Mouse (Mus musculus) forebrain, embryonic 15.5 days (tissue): ENCODE data around the gene Kcnk4. TPM values are rescaled to one million over a fixed set of nuclear protein-coding genes. Genes with fewer than 3 reads are reported as not detected.

Experiments
- ATAC-seq: fragments of 200-750 bp; cut with Nextera tagmentation; replicated peaks from 2 replicates; pipeline ENCODE4 v1.8.0; 2017; ENCODE audit warnings: mild to moderate bottlenecking, moderate TSS enrichment, moderate library complexity
- H3K27ac ChIP-seq: fragments of 300-500 bp; sonication (generic); replicated peaks from 2 replicates; pipeline ENCODE4 v1.5.1; 2015; ENCODE audit warnings: mild to moderate bottlenecking, inconsistent platforms
- H3K27me3 ChIP-seq: fragments of 300-500 bp; sonication (generic); 2 replicates; pipeline ENCODE4 v1.6.1; 2015; ENCODE audit warnings: inconsistent platforms
- H3K36me3 ChIP-seq: fragments of 300-500 bp; sonication (generic); 2 replicates; pipeline ENCODE4 v1.6.1; 2015; ENCODE audit warnings: mild to moderate bottlenecking, inconsistent platforms
- H3K4me1 ChIP-seq: fragments of 300-500 bp; sonication (generic); 2 replicates; pipeline ENCODE4 v1.6.1; 2015; ENCODE audit warnings: inconsistent platforms
- H3K4me2 ChIP-seq: fragments of 300-500 bp; sonication (generic); replicated peaks from 2 replicates; pipeline ENCODE4 v1.6.1; 2015; ENCODE audit warnings: mild to moderate bottlenecking, inconsistent platforms
- H3K4me3 ChIP-seq: fragments of 300-500 bp; sonication (generic); 2 replicates; pipeline ENCODE4 v1.5.1; 2015; ENCODE audit warnings: mild to moderate bottlenecking, inconsistent platforms
- H3K9ac ChIP-seq: fragments of 300-500 bp; sonication (generic); replicated peaks from 2 replicates; pipeline ENCODE4 v1.6.1; 2015; ENCODE audit warnings: mild to moderate bottlenecking, inconsistent platforms
- H3K9me3 ChIP-seq: fragments of 300-500 bp; sonication (generic); 2 replicates; pipeline ENCODE4 v1.6.1; 2016; ENCODE audit warnings: inconsistent platforms
- WGBS: fragments of 180-500 bp; shearing (Covaris S2); methylation state at CpG from one replicate; pipeline ENCODE4 v1.1.7; 2015; ENCODE audit warnings: mixed read lengths; 5-methylcytosine and 5-hydroxymethylcytosine counted together
- polyA plus RNA-seq: library from polyadenylated mRNA; unstranded; fragments of >200 nt; fragmentation: Nextera tagmentation; extraction: Ambion mirVana; gene quantifications from 2 replicates; pipeline ENCODE4 v1.2.1, GENCODE M21; 2015

The Kcnk4 gene
- polyA plus RNA-seq, 1 experiment from 2014 or later, result 1.8 TPM

GRCm38 (mm10) chr19:6941372-6942248, 7.3 kb upstream of the Kcnk4 start, which contains the start of gene Bad:
TSS of gene Bad (plus strand) at chr19:6941861.
- peak within 1 kb of the TSS; percentile 90 for H3K9ac ChIP-seq
- 0 out of 2 replicates have a peak, but pooled peaks cover 4% of the 10 kb centered on the region for H3K36me3 ChIP-seq
- WGBS, result under 1% methylated on average over 83 of the region's 83 CpGs
- H3K27me3 ChIP-seq, result no peaks in the 10 kb centered on the region
- peak within 1 kb of the TSS; percentile 77 for H3K4me3 ChIP-seq
- no peaks in the 10 kb centered on the region for H3K9me3 ChIP-seq
- ATAC-seq, result peak; percentile 86
- peak within 1 kb of the TSS; percentile 93 for H3K4me2 ChIP-seq
- H3K4me1 ChIP-seq, result peaks cover 42% of the 10 kb centered on the region
- H3K27ac ChIP-seq, result peak within 1 kb of the TSS; percentile 91

- peak overlapping the region; percentile 93 for H3K4me2 ChIP-seq
- peak overlapping the region; percentile 77 for H3K4me3 ChIP-seq
- 0 out of 2 replicates have a peak, but pooled peaks cover 3% of the 10 kb centered on the region for H3K36me3 ChIP-seq
- H3K27me3 ChIP-seq, result peaks cover 7% of the 10 kb centered on the region
- WGBS, result 22% methylated on average over 28 of the region's 29 CpGs
- no peaks in the 10 kb centered on the region for H3K9me3 ChIP-seq
- peak overlapping the region; percentile 90 for H3K9ac ChIP-seq
- H3K27ac ChIP-seq, result peak overlapping the region; percentile 91
- H3K4me1 ChIP-seq, result peaks cover 42% of the 10 kb centered on the region
- ATAC-seq, result peak; percentile 34
Observed at GRCm38 (mm10) chr19:6940396-6941351, 6.4 kb upstream of the Kcnk4 start.

- peak overlapping the region; percentile 93; the same call in 1 of the 2 replicates for H3K4me2 ChIP-seq
- H3K36me3 ChIP-seq, result no peaks in the 10 kb centered on the region
- 88% methylated on average over 20 of the region's 20 CpGs for WGBS
- no peak overlapping the region for H3K27ac ChIP-seq
- no peak overlapping the region for H3K9ac ChIP-seq
- H3K27me3 ChIP-seq, result peaks cover 21% of the 10 kb centered on the region
- peak overlapping the region; percentile 77; the same call in 1 of the 2 replicates for H3K4me3 ChIP-seq
- no peak for ATAC-seq
- peaks cover 43% of the 10 kb centered on the region for H3K4me1 ChIP-seq
- H3K9me3 ChIP-seq, result no peaks in the 10 kb centered on the region
Observed at GRCm38 (mm10) chr19:6939106-6940002, 5.0 kb upstream of the Kcnk4 start.

- no peaks in the 10 kb centered on the region for H3K9me3 ChIP-seq
- no peak overlapping the region for H3K4me3 ChIP-seq
- no peak overlapping the region for H3K9ac ChIP-seq
- ATAC-seq, result no peak
- no peak overlapping the region for H3K4me2 ChIP-seq
- peaks cover 50% of the 10 kb centered on the region for H3K4me1 ChIP-seq
- H3K36me3 ChIP-seq, result no peaks in the 10 kb centered on the region
- WGBS, result 79% methylated on average over 16 of the region's 16 CpGs
- peaks cover 36% of the 10 kb centered on the region for H3K27me3 ChIP-seq
- no peak overlapping the region for H3K27ac ChIP-seq
Observed at GRCm38 (mm10) chr19:6937541-6938465, 3.5 kb upstream of the Kcnk4 start.

- no peak for ATAC-seq
- Histone ChIP-seq H3K4me1 (peaks cover 46% of the 10 kb centered on the region), H3K9me3 (no peaks in the 10 kb centered on the region)
Observed at GRCm38 (mm10) chr19:6936299-6936698, 2.0 kb upstream of the Kcnk4 start.

GRCm38 (mm10) chr19:6933436-6934194, 700 bp downstream of the Kcnk4 start:
- no peak overlapping the region for H3K27ac ChIP-seq
- WGBS, result 3% methylated on average over 56 of the region's 58 CpGs
- H3K36me3 ChIP-seq, result no peaks in the 10 kb centered on the region
- peak overlapping the region; percentile 45 for H3K4me3 ChIP-seq
- H3K4me2 ChIP-seq, result peak overlapping the region; percentile 68
- no peaks in the 10 kb centered on the region for H3K9me3 ChIP-seq
- H3K27me3 ChIP-seq, result peaks cover 72% of the 10 kb centered on the region
- H3K9ac ChIP-seq, result peak overlapping the region; percentile 52
- peaks cover 21% of the 10 kb centered on the region for H3K4me1 ChIP-seq
- ATAC-seq, result peak; percentile 57

More at GRCm38 (mm10) chr19:6936299-6936698, 2.0 kb upstream of the Kcnk4 start:
- 24% methylated on average over 3 of the region's 3 CpGs for WGBS
- Histone ChIP-seq H3K9ac (no peak overlapping the region), H3K4me3 (no peak overlapping the region), H3K36me3 (no peaks in the 10 kb centered on the region), H3K27ac (no peak overlapping the region), H3K4me2 (no peak overlapping the region), H3K27me3 (peaks cover 51% of the 10 kb centered on the region)

GRCm38 (mm10) chr19:6933102-6933435, 1.2 kb downstream of the Kcnk4 start:
- Histone ChIP-seq H3K27me3 (peaks cover 77% of the 10 kb centered on the region), H3K27ac (no peak overlapping the region), H3K4me3 (peak overlapping the region; percentile 45), H3K4me2 (peak overlapping the region; percentile 68), H3K4me1 (peaks cover 16% of the 10 kb centered on the region), H3K9ac (no peak overlapping the region), H3K9me3 (no peaks in the 10 kb centered on the region), H3K36me3 (no peaks in the 10 kb centered on the region)
- no peak for ATAC-seq
- 25% methylated on average over 4 of the region's 4 CpGs for WGBS

- H3K4me2 ChIP-seq, result no peak overlapping the region
- 31% methylated on average over 1 of the region's 1 CpGs for WGBS
- H3K4me1 ChIP-seq, result peaks cover 16% of the 10 kb centered on the region
- H3K27me3 ChIP-seq, result peaks cover 88% of the 10 kb centered on the region
- ATAC-seq, result no peak
- H3K36me3 ChIP-seq, result no peaks in the 10 kb centered on the region
- no peaks in the 10 kb centered on the region for H3K9me3 ChIP-seq
- no peak overlapping the region for H3K27ac ChIP-seq
- no peak overlapping the region for H3K4me3 ChIP-seq
- no peak overlapping the region for H3K9ac ChIP-seq
Observed at GRCm38 (mm10) chr19:6932018-6932417, 2.3 kb downstream of the Kcnk4 start.

GRCm38 (mm10) chr19:6931002-6931401, 3.3 kb downstream of the Kcnk4 start:
- H3K4me1 ChIP-seq, result peaks cover 21% of the 10 kb centered on the region
- H3K9ac ChIP-seq, result no peak overlapping the region
- no peaks in the 10 kb centered on the region for H3K36me3 ChIP-seq
- H3K4me3 ChIP-seq, result no peak overlapping the region
- no peak overlapping the region for H3K27ac ChIP-seq
- no peaks in the 10 kb centered on the region for H3K9me3 ChIP-seq
- 8% methylated on average over 2 of the region's 2 CpGs for WGBS
- ATAC-seq, result no peak
- peaks cover 94% of the 10 kb centered on the region for H3K27me3 ChIP-seq
- H3K4me2 ChIP-seq, result no peak overlapping the region

GRCm38 (mm10) chr19:6928080-6928479, 6.2 kb downstream of the Kcnk4 start:
- Histone ChIP-seq H3K9me3 (no peaks in the 10 kb centered on the region), H3K36me3 (no peaks in the 10 kb centered on the region), H3K4me3 (no peak overlapping the region), H3K4me1 (peaks cover 16% of the 10 kb centered on the region), H3K27me3 (peaks cover 93% of the 10 kb centered on the region), H3K9ac (no peak overlapping the region), H3K27ac (no peak overlapping the region), H3K4me2 (no peak overlapping the region)
- 12% methylated on average over 9 of the region's 9 CpGs for WGBS
- ATAC-seq, result no peak
